Mouse (Mus musculus) naive thymus-derived CD4-positive, alpha-beta T cell, adult 5 months (primary cell): Measurements from ENCODE around the gene Serpina3a. TPM values are rescaled to one million over a fixed set of nuclear protein-coding genes. Genes with fewer than 3 reads are reported as not detected.

ENCODE experiments used
- polyA plus RNA-seq: library from polyadenylated mRNA; unstranded; fragments of 100-300 nt; shearing (Covaris generic); gene quantifications from one replicate; pipeline ENCODE4 v1.2.1, GENCODE M21; 2017

The Serpina3a gene
- not detected for polyA plus RNA-seq

DNA sequence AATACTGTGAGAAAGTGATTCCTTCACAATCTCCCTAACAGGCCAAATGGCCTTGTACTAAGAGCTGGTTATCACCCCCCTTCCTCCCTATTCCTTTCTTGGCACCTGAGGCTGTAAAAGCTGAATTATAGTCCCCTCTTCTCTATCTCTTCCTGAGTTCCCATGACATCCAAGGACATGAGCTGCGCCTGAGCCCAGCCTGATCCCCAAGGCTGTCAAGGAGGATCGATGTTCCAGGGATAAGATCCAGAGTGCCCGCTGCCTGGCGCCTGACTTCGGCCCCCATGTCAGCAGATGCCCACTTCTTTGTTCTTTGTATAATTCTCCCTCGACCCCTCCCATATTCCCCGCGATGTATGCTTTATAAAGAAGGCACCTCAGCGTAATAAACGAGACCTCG, at the start of gene Serpina3a:
Gene Serpina3a, plus strand, starts transcription at position 392 of the 400 bp plus-strand sequence.

GRCm38 (mm10) chr12:104100768-104101167, 11.8 kb upstream of the Serpina3a start, which contains the start of gene Serpina5:
Gene Serpina5 (plus strand): TSS chr12:104101113.

DNA sequence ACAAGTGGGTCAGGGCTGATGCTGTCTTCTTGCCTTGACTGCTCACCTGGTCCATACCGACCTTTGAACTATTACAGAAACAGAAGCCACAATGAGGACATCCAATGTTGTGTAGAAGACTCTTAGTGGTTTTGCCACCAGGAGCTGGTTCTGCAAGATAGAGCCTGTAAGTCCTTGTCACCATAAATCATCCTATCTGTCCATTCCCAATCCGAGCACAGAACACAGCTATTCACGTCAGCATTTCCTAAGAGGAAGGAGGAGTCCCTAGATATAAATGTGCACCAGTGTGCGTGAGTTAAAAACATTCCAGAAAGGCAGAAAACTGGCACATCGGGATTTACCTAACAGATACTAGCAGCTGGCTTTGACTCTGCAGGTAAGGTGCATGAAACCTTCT, 15.2 kb downstream of the Serpina3a start, which contains the start of gene Serpina3b:
Gene Serpina3b, plus strand, starts transcription at position 301 of the 400 bp plus-strand sequence.

GRCm38 (mm10) chr12:104153656-104154055, 41.1 kb downstream of the Serpina3a start, which contains the start of gene Serpina3c:
Gene Serpina3c (minus strand): TSS chr12:104153870.

Other genes starting within 250 kb of the Serpina3a start
- gene Serpina1a, start 249.2 kb upstream of the Serpina3a start, polyA plus RNA-seq: not detected
- not detected for gene Serpina1c, start 207.8 kb upstream of the Serpina3a start, polyA plus RNA-seq
- gene Serpina1e, start 153.7 kb upstream of the Serpina3a start, polyA plus RNA-seq: not detected
- gene Serpina11, start 122.8 kb upstream of the Serpina3a start, polyA plus RNA-seq: not detected
- not detected for gene Serpina9, start 99.0 kb upstream of the Serpina3a start, polyA plus RNA-seq
- not detected for gene Serpina12, start 68.3 kb upstream of the Serpina3a start, polyA plus RNA-seq
- gene Serpina5, start 11.6 kb upstream of the Serpina3a start, polyA plus RNA-seq: not detected
- not detected for gene Serpina3b, start 15.3 kb downstream of the Serpina3a start, polyA plus RNA-seq
- gene Serpina3c, start 41.1 kb downstream of the Serpina3a start, polyA plus RNA-seq: not detected
- gene Serpina3f, start 101.8 kb downstream of the Serpina3a start, polyA plus RNA-seq: not detected
- gene Serpina3g, start 123.5 kb downstream of the Serpina3a start, polyA plus RNA-seq: 0.83 TPM
- not detected for gene Serpina3i, start 150.4 kb downstream of the Serpina3a start, polyA plus RNA-seq
- gene Serpina3j, start 201.8 kb downstream of the Serpina3a start, polyA plus RNA-seq: not detected
- gene Serpina3k, start 225.8 kb downstream of the Serpina3a start, polyA plus RNA-seq: not detected
- not detected for gene Serpina3m, start 225.8 kb downstream of the Serpina3a start, polyA plus RNA-seq